Mouse (Mus musculus) erythroblast, embryonic 14.5 days (primary cell): ENCODE measurements around the gene Grk3.

Experiments used
- GATA1 ChIP-seq: IDR thresholded peaks from 2 replicates; pipeline ENCODE4 v1.6.1; 2012; ENCODE audit warnings: low read length, inconsistent platforms, mixed read lengths
- TAL1 ChIP-seq: IDR thresholded peaks from 3 replicates; pipeline ENCODE4 v1.6.1; 2012; ENCODE audit warnings: low read length, inconsistent platforms, mixed read lengths

GRCm38 (mm10) chr5:113038601-113039000, 23.0 kb upstream of the Grk3 start:
- TF ChIP-seq GATA1 (no peak), TAL1 (no peak)
